Mouse (Mus musculus): ENCODE measurements around the gene Gm9268. TPM values are rescaled to one million over a fixed set of nuclear protein-coding genes. Genes with fewer than 3 reads are reported as not detected.
"Not testable (repeated sequence)": the region's sequence is repeated elsewhere in the genome, so short reads cannot be mapped to it uniquely, and the experiment has no call there.

The Gm9268 gene
- not detected in 2 replicates for polyA plus RNA-seq (2015; fragmentation: Nextera tagmentation; extraction: Ambion mirVana)

- H3K36me3 ChIP-seq; H3K27me3 ChIP-seq (replicated peaks); H3K27ac ChIP-seq; H3K9ac ChIP-seq; H3K9me3 ChIP-seq; ATAC-seq; H3K4me2 ChIP-seq (replicated peaks); H3K4me3 ChIP-seq (replicated peaks); H3K4me1 ChIP-seq (replicated peaks): not testable (repeated sequence)
- no CpG with 5 or more reads among the region's 1 CpGs for WGBS
Measured at GRCm38 (mm10) chr7:43018465-43018864, at the start of gene Gm9268. Gene Gm9268 (plus strand): TSS chr7:43018765.

- Histone ChIP-seq H3K9me3 (no peaks in the 10 kb centered on the region), H3K9ac (no peak overlapping the region), H3K36me3 (no peaks in the 10 kb centered on the region), H3K4me1 (replicated peaks) (no peaks in the 10 kb centered on the region), H3K27me3 (replicated peaks) (no peaks in the 10 kb centered on the region), H3K4me3 (replicated peaks) (no peak overlapping the region), H3K27ac (no peak overlapping the region), H3K4me2 (replicated peaks) (no peak overlapping the region)
- no peak for ATAC-seq
- WGBS = 84% methylated on average over 11 of the region's 11 CpGs
Measured at GRCm38 (mm10) chr7:42980098-42980497, 38.5 kb upstream of the Gm9268 start.

GRCm38 (mm10) chr7:42980739-42981138, 37.8 kb upstream of the Gm9268 start:
- H3K27me3 ChIP-seq (replicated peaks) = no peaks in the 10 kb centered on the region
- H3K36me3 ChIP-seq = no peaks in the 10 kb centered on the region
- no peak overlapping the region for H3K4me2 ChIP-seq (replicated peaks)
- no peak overlapping the region for H3K4me3 ChIP-seq (replicated peaks)
- H3K27ac ChIP-seq = no peak overlapping the region
- no peaks in the 10 kb centered on the region for H3K4me1 ChIP-seq (replicated peaks)
- H3K9ac ChIP-seq = no peak overlapping the region
- 86% methylated on average over 10 of the region's 10 CpGs for WGBS
- ATAC-seq = no peak
- H3K9me3 ChIP-seq = no peaks in the 10 kb centered on the region

GRCm38 (mm10) chr7:43077831-43078230, 59.3 kb downstream of the Gm9268 start:
- 91% methylated on average over 8 of the region's 8 CpGs for WGBS
- no peaks in the 10 kb centered on the region for H3K27me3 ChIP-seq (replicated peaks)
- no peak overlapping the region for H3K27ac ChIP-seq
- no peak overlapping the region for H3K4me3 ChIP-seq (replicated peaks)
- no peak for ATAC-seq
- no peak overlapping the region for H3K4me2 ChIP-seq (replicated peaks)
- H3K9me3 ChIP-seq = no peaks in the 10 kb centered on the region
- H3K4me1 ChIP-seq (replicated peaks) = no peaks in the 10 kb centered on the region
- no peak overlapping the region for H3K9ac ChIP-seq
- H3K36me3 ChIP-seq = no peaks in the 10 kb centered on the region

Other genes with a start within 250 kb of the Gm9268 start
- gene Vmn2r62, start 225.2 kb upstream of the Gm9268 start, polyA plus RNA-seq (2015; fragmentation: Nextera tagmentation; extraction: Ambion mirVana) = not detected in 2 replicates
- gene Gm2381, start 151.5 kb upstream of the Gm9268 start, polyA plus RNA-seq (2015; fragmentation: Nextera tagmentation; extraction: Ambion mirVana) = not detected in 2 replicates
- not detected in 2 replicates for gene Vmn2r63, start 84.9 kb upstream of the Gm9268 start, polyA plus RNA-seq (2015; fragmentation: Nextera tagmentation; extraction: Ambion mirVana)
- not detected in 2 replicates for gene Zfp936, start 95.5 kb downstream of the Gm9268 start, polyA plus RNA-seq (2015; fragmentation: Nextera tagmentation; extraction: Ambion mirVana)